Mouse (Mus musculus): ENCODE data around the gene Tlr13.

GRCm38 (mm10) chrX:106165089-106165488 lies 22.1 kb downstream of the Tlr13 start:
- no peak for TF ChIP-seq CTCF (IDR thresholded peaks at IDR 0.05; ENCODE audit: low read depth, low read length)
- no peak for TF ChIP-seq POLR2A (IDR thresholded peaks at IDR 0.05; ENCODE audit: extremely low read depth, insufficient read depth, low read length)

All from liver, adult 2 months (tissue).